Mouse (Mus musculus): ENCODE measurements around the gene Trim58. TPM values are rescaled to one million over a fixed set of nuclear protein-coding genes. Genes with fewer than 3 reads are reported as not detected.

The Trim58 gene
- polyA plus RNA-seq, 1 experiment from 2014 or later = 1.5 TPM

DNA sequence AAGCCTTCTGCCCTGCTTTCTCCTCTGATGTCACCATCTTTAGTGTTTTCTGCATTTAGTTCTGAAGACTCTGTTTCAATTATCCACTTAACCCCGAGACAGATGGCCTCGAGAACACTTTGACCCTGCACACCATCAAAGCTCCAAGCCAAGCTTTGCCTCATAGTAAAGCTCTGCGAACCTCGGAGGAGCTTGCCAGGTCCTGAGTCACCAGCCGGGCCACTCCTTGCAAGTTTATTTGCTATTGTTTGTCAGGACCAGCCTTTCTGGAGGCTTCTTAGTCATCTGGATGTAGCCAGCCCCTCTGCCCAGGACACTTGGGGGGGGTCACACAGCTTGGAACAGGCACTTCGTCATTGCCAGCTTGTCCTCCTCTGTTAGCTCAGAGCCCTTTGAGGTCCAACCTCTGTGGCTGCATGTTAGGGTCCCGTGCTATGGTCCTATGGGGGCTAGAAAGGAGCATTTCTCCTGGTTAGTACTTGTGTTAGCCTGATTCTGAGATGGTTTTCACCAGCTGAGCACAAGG lies 2.0 kb upstream of the Trim58 start:
- DNase-seq (ENCODE audit: low spot score) (peak; percentile 74), ATAC-seq (ENCODE audit: low FRiP score, low TSS enrichment) (peak; percentile 43)
- no peak for TF ChIP-seq EP300 (optimal IDR thresholded peaks at IDR 0.05)
- TF ChIP-seq CTCF (IDR thresholded peaks at IDR 0.05; ENCODE audit: low read depth) = no peak
- no peaks in the 10 kb centered on the region for H3K36me3 ChIP-seq (ENCODE audit: control insufficient read depth, insufficient read depth, low read length)
- no peaks in the 10 kb centered on the region; the same call in 1 of the 2 replicates for H3K27me3 ChIP-seq (ENCODE audit: control insufficient read depth, insufficient read depth, low read length)
- H3K27ac ChIP-seq (replicated peaks) = 0 out of 2 replicates have a peak overlapping the region, but pooled peaks have one; percentile 18
- no peaks in the 10 kb centered on the region for H3K9me3 ChIP-seq (ENCODE audit: control insufficient read depth, low read length)
- H3K4me1 ChIP-seq (replicated peaks; ENCODE audit: control insufficient read depth, insufficient read depth) = 0 out of 2 replicates have a peak, but pooled peaks cover 2% of the 10 kb centered on the region
- 31% methylated on average over 7 of the region's 7 CpGs for WGBS
- no peak overlapping the region for H3K9ac ChIP-seq (ENCODE audit: low read length)
- no peak overlapping the region for H3K4me2 ChIP-seq (replicated peaks; ENCODE audit: low read depth)
- H3K4me3 ChIP-seq (ENCODE audit: low read depth, low read length) = no peak overlapping the region

DNA sequence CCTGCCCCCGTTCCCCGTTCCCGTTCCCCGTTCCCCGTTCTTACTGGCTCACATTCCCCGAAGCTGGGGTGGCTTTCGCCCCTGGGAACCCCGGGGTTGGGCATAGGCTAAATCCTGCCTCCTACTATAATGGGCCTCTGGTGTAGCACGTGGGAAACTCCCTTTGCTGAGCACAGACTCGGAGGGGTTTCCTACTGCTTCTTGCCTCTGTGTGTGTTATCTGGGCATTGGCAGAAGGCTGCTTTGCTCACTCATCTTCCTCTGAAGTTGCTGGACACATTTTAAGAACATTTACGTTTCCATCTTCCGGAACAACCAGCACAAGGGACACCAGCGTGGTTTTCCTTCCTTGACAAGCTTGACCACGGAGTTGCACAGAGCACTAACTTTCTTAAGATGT lies 792 bp downstream of the Trim58 start:
- Histone ChIP-seq H3K27me3 (ENCODE audit: control insufficient read depth, insufficient read depth, low read length) (no peaks in the 10 kb centered on the region; the same call in 1 of the 2 replicates), H3K4me3 (ENCODE audit: low read depth, low read length) (no peak overlapping the region), H3K9ac (ENCODE audit: low read length) (no peak overlapping the region), H3K27ac (replicated peaks) (no peak overlapping the region), H3K36me3 (ENCODE audit: control insufficient read depth, insufficient read depth, low read length) (no peaks in the 10 kb centered on the region), H3K9me3 (ENCODE audit: control insufficient read depth, low read length) (no peaks in the 10 kb centered on the region), H3K4me1 (replicated peaks; ENCODE audit: control insufficient read depth, insufficient read depth) (0 out of 2 replicates have a peak, but pooled peaks cover 2% of the 10 kb centered on the region), H3K4me2 (replicated peaks; ENCODE audit: low read depth) (peak overlapping the region; percentile 59; the same call in 1 of the 2 replicates)
- DNase-seq (ENCODE audit: low spot score) = no peak
- no peak for ATAC-seq (ENCODE audit: low FRiP score, low TSS enrichment)
- TF ChIP-seq CTCF (IDR thresholded peaks at IDR 0.05; ENCODE audit: low read depth) = no peak
- TF ChIP-seq EP300 (optimal IDR thresholded peaks at IDR 0.05) = no peak
- WGBS = 37% methylated on average over 14 of the region's 14 CpGs

DNA sequence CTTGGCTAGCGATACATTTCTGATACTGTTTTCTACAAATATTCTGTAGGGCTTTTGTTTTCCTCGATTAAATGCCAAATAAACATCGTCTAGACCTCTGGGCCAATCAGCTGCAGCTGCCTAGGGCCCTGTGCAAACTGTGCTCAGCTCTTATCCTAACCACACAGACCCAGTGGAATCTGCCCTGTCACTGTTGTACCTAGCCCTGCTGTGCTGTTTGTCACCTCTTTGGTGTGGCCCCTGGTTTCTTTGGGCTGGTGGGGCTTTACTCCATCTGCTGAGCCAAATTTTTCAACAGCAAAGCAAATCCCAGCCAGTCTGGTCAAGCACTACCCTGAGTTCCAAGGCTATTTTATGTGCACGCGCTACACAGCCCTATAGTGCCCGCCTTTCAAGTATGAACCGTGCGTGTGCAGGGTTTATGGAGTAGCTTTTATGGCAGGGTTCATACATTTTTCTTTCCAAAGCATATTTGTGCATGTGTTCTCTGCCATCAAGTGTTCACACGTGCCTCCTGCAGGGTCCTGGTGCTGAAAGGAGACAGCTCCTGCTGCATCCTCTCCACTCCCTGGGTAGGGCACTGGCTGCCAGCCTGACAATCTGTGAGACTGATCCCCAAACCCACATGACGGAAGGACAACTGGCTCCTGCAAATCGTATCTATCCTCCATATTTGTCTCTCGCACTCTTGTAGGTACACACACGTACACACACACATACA lies 1.5 kb downstream of the Trim58 start:
- DNase-seq (ENCODE audit: low spot score) (no peak), ATAC-seq (ENCODE audit: low FRiP score, low TSS enrichment) (0 out of 2 replicates have a peak, but pooled peaks have one; percentile 53)
- Histone ChIP-seq H3K4me2 (replicated peaks; ENCODE audit: low read depth) (no peak overlapping the region), H3K4me3 (ENCODE audit: low read depth, low read length) (no peak overlapping the region), H3K36me3 (ENCODE audit: control insufficient read depth, insufficient read depth, low read length) (no peaks in the 10 kb centered on the region), H3K4me1 (replicated peaks; ENCODE audit: control insufficient read depth, insufficient read depth) (0 out of 2 replicates have a peak, but pooled peaks cover 2% of the 10 kb centered on the region), H3K27me3 (ENCODE audit: control insufficient read depth, insufficient read depth, low read length) (no peaks in the 10 kb centered on the region; the same call in 1 of the 2 replicates), H3K9ac (ENCODE audit: low read length) (no peak overlapping the region), H3K9me3 (ENCODE audit: control insufficient read depth, low read length) (no peaks in the 10 kb centered on the region), H3K27ac (replicated peaks) (no peak overlapping the region)
- TF ChIP-seq CTCF (IDR thresholded peaks at IDR 0.05; ENCODE audit: low read depth) (no peak), EP300 (optimal IDR thresholded peaks at IDR 0.05) (no peak)
- 75% methylated on average over 13 of the region's 13 CpGs for WGBS

DNA sequence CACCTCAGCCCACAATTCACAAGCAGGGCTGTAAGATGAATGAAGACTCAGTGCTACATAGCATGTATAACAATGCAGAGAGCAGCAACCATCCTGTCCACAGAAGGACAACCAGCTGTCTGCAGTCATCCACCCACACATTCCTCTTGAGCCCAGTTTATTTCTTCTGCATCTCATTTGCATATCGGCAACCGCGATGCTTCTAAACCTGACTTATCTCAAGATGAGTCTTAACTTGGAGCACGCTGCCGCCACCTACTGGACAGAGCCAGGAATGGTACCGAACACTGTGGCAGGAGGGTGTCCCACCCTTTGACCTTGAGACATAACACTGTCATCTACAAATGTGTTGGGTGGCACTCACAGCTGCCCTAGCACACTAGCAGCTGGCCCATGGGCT lies 3.1 kb downstream of the Trim58 start:
- H3K4me1 ChIP-seq (replicated peaks; ENCODE audit: control insufficient read depth, insufficient read depth) = 0 out of 2 replicates have a peak, but pooled peaks cover 2% of the 10 kb centered on the region
- no peaks in the 10 kb centered on the region for H3K36me3 ChIP-seq (ENCODE audit: control insufficient read depth, insufficient read depth, low read length)
- 28% methylated on average over 6 of the region's 6 CpGs for WGBS
- no peaks in the 10 kb centered on the region; the same call in 1 of the 2 replicates for H3K27me3 ChIP-seq (ENCODE audit: control insufficient read depth, insufficient read depth, low read length)
- no peak overlapping the region for H3K4me3 ChIP-seq (ENCODE audit: low read depth, low read length)
- TF ChIP-seq CTCF (IDR thresholded peaks at IDR 0.05; ENCODE audit: low read depth) (peak; percentile 73), EP300 (optimal IDR thresholded peaks at IDR 0.05) (no peak)
- H3K27ac ChIP-seq (replicated peaks) = no peak overlapping the region
- no peaks in the 10 kb centered on the region for H3K9me3 ChIP-seq (ENCODE audit: control insufficient read depth, low read length)
- ATAC-seq (ENCODE audit: low FRiP score, low TSS enrichment) = no peak
- H3K9ac ChIP-seq (ENCODE audit: low read length) = no peak overlapping the region
- no peak overlapping the region for H3K4me2 ChIP-seq (replicated peaks; ENCODE audit: low read depth)
- DNase-seq (ENCODE audit: low spot score) = peak; percentile 39

DNA sequence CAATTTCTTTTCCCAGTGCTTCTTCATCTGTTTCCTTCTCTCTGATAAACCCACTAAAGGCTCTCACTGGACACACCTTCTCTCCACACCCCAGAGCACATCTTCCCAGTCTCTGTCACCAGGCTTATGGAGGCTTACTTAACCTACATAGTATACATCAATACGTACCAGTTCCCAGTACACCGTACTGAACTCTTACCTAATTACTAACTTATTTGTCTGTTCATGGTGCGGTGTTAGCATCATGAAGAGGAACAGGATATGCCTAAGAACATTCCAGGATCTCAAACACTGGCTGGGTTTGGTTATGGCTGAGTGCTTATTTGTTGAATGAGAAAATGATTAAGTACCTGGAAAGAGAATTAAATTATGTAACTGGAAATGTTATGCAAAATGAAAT lies 14.9 kb downstream of the Trim58 start:
- Histone ChIP-seq H3K9ac (ENCODE audit: low read length) (no peak overlapping the region), H3K4me3 (ENCODE audit: low read depth, low read length) (no peak overlapping the region), H3K4me2 (replicated peaks; ENCODE audit: low read depth) (no peak overlapping the region), H3K27me3 (ENCODE audit: control insufficient read depth, insufficient read depth, low read length) (no peaks in the 10 kb centered on the region), H3K4me1 (replicated peaks; ENCODE audit: control insufficient read depth, insufficient read depth) (no peaks in the 10 kb centered on the region), H3K36me3 (ENCODE audit: control insufficient read depth, insufficient read depth, low read length) (no peaks in the 10 kb centered on the region), H3K27ac (replicated peaks) (no peak overlapping the region), H3K9me3 (ENCODE audit: control insufficient read depth, low read length) (no peaks in the 10 kb centered on the region)
- TF ChIP-seq CTCF (IDR thresholded peaks at IDR 0.05; ENCODE audit: low read depth) (no peak), EP300 (optimal IDR thresholded peaks at IDR 0.05) (no peak)
- no peak for ATAC-seq (ENCODE audit: low FRiP score, low TSS enrichment)
- no peak for DNase-seq (ENCODE audit: low spot score)
- WGBS = 77% methylated on average over 3 of the region's 3 CpGs

DNA sequence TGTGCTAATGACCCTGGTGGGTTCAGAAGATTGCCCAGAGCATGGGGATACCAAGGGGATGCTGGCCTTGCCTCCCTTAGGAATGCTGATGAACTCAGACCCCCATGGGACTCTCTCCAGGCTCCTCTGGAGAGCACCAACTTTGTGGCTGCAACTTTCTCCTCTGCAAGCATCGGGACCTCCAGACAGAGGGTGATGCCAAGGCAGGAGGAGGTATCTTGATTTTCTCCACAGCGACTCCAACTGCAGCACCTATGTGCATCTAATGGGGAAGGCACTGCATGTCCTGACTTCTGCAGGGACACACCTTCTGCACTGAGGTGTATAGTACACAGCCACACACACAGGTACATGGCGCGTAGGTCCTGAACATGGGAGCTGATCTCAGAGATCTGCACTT lies 18.3 kb downstream of the Trim58 start, which contains the start of gene Olfr322:
Olfr322 (plus strand) TSS at position 187 of the 400 bp plus-strand sequence.
- WGBS = 81% methylated on average over 4 of the region's 4 CpGs
- no peaks in the 10 kb centered on the region for H3K27me3 ChIP-seq (ENCODE audit: control insufficient read depth, insufficient read depth, low read length)
- no peak within 1 kb of the TSS for H3K4me2 ChIP-seq (replicated peaks; ENCODE audit: low read depth)
- H3K9ac ChIP-seq (ENCODE audit: low read length) = no peak within 1 kb of the TSS
- TF ChIP-seq CTCF (IDR thresholded peaks at IDR 0.05; ENCODE audit: low read depth) = no peak
- no peak for TF ChIP-seq EP300 (optimal IDR thresholded peaks at IDR 0.05)
- no peaks in the 10 kb centered on the region for H3K9me3 ChIP-seq (ENCODE audit: control insufficient read depth, low read length)
- H3K4me1 ChIP-seq (replicated peaks; ENCODE audit: control insufficient read depth, insufficient read depth) = no peaks in the 10 kb centered on the region
- DNase-seq (ENCODE audit: low spot score) (no peak), ATAC-seq (ENCODE audit: low FRiP score, low TSS enrichment) (no peak)
- H3K27ac ChIP-seq (replicated peaks) = no peak within 1 kb of the TSS
- H3K4me3 ChIP-seq (ENCODE audit: low read depth, low read length) = no peak within 1 kb of the TSS
- H3K36me3 ChIP-seq (ENCODE audit: control insufficient read depth, insufficient read depth, low read length) = no peaks in the 10 kb centered on the region
